Mouse (Mus musculus) skeletal muscle tissue, adult 2 months (tissue): ENCODE data around the gene Crygb.
"Not testable (repeated sequence)": the region's sequence is repeated elsewhere in the genome, so short reads cannot be mapped to it uniquely, and the experiment has no call there.

ENCODE experiments used
- DNase-seq: peaks from one replicate; pipeline ENCODE4 v3.0.0-alpha.2; 2012; ENCODE audit warnings: low read depth, low spot score

Crygb gene

DNA sequence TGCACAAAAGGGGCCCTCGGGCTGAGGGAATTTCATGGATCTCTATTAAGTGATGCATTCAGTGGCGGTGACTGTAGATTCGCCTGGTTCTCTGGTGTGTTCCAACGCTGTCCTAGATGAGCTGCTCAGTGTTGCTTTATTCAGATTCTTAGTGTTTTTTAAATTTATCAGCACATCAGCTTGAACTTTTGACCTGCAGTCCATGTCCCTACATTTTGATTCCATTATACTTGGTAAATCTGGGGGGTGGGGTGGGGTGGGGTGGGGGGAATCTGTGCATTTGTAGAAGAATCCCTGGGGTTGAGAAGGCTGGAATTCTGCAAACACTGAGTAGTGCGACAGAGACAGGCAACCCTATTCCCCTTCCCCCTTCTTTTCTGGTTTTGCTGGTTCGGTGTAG lies 8.5 kb downstream of the Crygb start, which contains the start of gene Crygc:
TSS of gene Crygc (minus strand) at position 101 of the 400 bp plus-strand sequence.
- DNase-seq = no peak

DNA sequence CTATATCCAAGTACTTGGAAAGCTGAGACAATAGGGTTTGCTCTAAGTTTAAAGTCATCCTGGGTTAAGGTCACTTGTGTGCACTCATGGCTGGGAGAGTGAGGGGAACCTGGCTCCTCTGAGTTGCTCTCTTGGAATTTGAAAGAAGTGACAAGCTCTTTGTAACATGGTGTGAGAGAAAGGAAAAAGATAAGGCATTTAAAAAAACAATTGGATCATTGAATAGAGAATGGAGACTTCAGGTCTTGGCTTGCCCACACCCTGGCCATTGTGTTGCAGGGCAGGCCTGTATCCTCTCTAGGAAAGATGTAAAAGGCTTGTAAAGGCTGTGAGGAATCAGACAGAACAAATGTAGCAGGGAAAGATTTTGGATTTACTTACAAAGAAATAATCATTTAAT lies 14.2 kb downstream of the Crygb start:
- DNase-seq = no peak

DNA sequence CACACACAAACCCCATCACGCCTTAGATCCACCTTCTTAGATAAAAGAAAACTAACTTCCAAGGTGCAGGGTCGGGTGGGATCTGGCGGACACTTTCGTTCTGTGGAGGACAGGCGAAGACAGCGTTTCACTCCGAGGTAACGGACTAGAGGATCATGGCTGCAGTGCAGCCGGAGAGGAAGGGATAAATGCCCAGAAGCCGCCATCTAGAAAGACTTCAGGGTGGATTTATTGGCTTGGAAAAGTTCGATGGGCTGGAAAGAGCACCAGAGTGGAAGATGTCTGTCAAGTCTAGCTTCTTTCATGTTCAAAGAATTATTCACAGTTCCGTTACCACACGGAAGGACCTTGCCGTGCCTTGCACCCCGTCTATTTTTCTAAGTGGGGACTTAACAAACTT lies 17.9 kb downstream of the Crygb start:
- DNase-seq = no peak

DNA sequence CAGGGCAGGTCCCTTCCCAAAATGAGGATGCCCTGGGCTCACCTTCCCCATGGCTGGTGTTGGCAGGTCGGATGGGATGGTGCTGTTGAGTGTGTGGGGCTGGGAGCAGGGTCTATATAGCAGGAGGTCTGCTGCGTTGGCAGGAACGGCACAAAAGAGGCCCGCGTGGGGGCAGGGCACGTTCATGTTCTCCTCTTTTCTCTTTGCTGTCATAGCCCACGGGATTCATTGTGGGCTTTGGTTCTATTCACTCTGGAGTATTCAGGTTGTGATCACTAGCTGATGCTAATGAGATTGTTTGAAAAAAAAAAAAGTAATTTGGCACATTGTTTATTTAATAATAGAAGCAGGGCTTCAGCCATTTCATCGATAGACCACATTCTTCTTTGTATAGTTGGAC lies 18.7 kb downstream of the Crygb start, which contains the start of gene Crygd:
TSS of gene Crygd (minus strand) at position 101 of the 400 bp plus-strand sequence.
- DNase-seq = no peak

DNA sequence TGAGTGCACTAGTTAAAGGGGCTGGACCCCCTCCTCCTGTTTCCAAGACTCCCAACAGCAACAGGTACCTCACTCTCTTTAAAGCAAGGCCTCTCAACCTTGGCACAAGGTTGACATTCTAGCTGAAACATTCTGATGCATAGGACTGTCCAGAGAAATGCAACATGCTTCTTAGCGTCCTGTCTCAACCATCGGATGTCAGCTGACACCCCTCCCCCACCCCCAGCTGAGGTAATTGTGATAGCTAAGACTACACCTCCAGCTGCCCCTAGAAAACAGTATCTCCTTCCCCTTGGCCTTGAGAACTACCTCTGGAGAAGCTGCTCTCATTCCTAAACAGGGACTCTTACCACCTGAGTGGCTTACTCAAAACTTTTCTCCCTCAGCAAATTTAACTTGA lies 29.9 kb downstream of the Crygb start:
- no peak for DNase-seq

DNA sequence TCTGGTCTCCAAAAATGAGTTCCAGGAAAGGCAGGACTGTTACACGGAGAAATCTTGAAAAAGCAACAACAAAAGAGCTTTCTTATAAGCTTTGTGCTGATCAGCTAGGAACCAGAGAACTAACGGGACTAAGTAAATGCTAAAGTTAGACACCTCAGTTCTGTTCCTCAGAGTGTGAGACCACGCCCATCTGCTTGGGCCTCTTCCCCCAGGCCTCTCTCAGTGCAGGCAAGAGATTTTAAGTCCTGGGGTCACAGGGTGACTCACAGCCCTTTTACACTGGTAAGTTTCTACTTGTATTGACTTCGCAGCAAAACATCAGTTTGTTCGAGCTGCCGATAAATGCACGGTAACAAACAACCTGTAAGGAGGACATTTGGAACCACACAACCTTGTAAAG lies 30.4 kb downstream of the Crygb start:
- DNase-seq = no peak

DNA sequence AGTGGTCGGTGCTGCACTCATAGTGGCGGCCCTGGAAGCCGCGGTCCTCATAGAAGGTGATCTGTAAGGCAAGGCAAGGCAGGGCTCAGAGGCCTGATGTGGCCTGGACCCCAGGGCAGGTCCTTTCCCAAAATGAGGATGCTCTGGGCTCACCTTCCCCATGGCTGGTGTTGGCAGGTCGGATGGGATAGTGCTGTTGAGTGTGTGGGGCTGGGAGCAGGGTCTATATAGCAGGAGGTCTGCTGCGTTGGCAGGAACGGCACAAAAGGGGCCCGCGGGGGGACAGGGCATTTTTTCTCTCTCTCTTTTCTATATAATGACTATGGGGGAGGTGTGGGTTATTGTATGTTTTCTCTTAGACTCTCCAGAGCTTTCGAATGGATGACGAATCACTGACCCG lies 31.1 kb downstream of the Crygb start, which contains the start of gene Cryge:
TSS of gene Cryge (minus strand) at position 198 of the 400 bp plus-strand sequence.
- not testable (repeated sequence) for DNase-seq

DNA sequence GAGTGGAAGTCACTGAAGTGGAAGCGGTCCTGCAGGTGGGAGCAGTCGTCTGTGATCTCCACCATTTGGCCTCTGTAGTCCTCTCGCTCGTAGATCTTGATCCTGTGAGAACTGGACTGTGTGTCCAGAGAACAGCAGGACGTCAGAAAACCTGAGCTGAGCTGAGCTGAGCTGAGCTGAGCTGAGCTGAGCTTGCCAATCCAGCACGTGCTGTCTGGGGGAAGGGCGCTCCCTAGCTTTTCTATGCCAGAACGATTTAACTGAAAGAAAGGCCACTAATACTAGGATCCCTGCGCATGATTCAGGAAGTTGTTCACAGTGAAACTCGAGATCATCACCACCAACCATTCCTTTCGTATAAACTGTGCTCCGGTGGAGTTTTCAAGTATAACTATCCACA lies 33.3 kb downstream of the Crygb start:
- DNase-seq = no peak

DNA sequence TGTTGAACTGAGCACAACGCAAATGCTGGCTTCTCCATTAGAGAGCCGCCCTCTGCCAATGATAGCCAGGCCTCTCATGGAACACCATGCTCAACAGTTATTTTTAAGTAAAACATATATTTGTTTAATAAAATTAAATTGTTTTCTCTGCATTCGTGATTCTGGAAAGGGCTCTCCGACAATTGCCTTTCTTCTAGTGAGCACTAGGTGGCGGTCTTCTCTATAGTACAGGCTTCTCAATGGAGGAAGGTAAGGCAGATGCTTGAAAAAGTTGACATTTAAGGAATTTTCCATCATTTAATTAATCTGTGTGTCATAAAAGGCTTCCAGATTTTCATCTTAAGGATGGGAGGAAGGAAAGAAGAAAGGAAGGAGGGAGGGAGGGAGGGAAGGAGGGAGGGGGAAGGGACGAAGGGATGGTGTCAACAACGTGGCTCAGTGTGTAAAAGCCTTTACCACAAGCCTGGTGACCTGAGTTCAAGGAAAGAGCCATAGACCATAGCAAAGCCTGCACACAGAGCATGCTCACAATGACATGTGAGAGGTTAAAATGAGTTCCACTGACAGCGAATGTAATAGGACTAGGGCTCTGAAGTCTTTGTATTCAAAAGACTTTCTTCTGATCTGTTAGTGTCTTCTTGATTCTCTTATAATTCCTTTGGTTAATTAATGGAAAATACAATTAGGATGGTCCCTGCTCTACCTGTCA lies 35.5 kb downstream of the Crygb start:
- DNase-seq = no peak

DNA sequence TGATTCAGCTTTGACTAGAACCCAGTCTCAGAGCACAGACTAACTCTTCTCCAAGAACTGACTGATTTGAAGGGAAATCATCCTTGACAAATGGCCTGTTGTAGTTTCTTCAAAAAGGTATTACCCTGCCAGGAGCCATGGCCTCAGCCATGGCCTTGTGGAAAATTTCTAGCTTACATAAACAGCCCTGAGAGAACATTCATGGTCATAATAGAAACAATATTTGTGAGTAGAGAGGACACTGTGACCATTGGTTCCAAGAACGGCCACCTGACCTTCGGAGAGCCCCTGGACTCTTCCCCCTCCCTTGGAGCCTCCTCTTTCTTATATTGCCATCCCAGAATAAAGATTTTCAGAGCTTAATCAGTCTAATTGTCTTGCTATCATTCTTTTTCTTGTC lies 38.7 kb downstream of the Crygb start:
- DNase-seq = no peak

DNA sequence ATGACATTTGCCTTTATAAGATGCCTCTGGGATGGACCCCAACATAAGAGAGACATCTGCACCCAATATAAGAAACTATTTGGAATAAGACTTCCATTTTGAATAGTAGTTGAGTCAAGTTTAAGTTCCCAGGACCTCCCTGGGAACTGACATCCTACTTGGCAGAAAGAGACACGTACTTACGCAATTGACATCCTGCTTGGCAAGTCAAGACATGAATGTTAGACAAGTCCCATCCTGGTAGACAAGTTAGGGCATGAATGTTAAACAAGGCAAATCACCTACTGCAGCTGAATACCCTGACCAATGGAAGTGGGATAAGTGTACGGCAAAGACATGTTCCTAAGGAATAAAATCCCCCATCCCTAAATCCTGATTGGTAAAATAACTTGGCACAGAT lies 40.3 kb downstream of the Crygb start:
- DNase-seq = no peak

DNA sequence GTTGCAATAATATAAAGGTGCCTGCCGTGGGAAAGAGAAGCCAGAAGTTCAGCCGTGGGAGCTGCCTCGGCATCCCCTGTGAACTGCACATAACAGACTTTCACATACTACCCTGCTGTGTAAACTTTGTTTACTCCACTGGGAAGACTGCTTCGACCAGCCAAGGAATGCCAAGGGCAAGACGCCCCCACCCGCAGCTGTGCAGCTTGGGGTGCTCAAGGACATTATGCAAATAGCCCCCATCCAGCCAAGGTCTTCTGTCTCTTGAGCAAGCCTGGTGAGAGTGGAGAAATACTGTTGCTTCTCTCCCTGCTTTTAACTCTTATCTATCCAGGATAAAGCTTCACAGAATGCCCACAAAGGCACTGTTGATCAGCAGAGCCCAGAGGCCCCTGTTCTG lies 41.3 kb downstream of the Crygb start:
- no peak for DNase-seq

DNA sequence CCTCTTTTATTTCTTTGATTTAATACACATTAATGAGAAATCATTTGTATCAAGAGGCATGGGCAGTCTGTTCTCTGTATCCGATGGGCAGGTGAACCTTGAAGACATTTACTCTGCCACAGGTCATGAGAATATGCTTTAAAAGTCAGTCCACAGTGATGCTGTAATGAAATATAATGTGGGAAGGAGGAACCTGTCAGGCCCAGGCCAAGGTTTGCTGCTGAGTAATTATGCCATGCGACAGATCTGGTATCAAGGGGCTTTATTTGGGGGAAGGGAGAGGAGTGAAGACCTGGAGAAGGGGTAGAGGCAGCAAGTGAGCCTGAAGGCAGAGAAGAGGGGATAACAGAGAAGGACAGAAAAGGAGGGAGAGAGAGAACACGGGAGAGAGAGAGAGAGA lies 42.4 kb downstream of the Crygb start:
- DNase-seq = no peak

DNA sequence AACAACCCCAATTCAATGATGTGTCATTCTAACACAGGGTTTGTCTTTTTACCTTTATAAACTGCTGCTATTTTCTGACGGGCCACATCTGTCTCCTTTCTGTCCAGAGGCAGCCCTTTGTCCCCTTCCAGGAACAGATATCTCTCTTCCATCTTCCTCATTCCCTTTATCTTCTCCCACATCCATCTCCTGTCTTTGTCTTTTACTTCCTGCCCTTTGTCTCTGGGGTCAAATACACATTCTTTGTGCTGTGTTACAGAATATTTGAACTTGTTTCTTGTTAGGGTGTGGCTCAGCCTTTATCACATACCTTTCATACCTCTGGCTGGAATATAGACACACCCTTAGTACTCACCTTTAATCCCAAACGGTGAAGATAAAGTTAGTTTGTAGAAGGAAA lies 44.5 kb downstream of the Crygb start:
- DNase-seq = no peak

DNA sequence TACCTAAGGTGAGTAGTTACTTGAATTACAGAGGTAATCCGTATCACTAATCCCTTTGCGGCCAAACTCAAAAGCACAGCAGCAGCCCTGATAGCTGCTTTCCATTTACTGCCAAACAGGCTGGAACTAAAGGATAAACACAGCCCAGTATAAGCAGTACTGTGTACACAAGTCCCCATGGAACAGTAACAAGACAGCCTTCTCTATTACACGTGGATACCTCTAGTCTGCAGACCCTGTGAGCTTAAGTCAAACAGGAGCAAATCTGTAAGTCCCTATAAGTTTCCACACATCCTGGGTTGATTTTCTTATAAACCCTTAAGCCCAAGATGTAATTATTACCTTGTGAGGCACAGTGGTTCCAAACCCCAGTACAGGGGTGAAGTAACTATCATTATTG lies 46.6 kb downstream of the Crygb start:
- DNase-seq = no peak

DNA sequence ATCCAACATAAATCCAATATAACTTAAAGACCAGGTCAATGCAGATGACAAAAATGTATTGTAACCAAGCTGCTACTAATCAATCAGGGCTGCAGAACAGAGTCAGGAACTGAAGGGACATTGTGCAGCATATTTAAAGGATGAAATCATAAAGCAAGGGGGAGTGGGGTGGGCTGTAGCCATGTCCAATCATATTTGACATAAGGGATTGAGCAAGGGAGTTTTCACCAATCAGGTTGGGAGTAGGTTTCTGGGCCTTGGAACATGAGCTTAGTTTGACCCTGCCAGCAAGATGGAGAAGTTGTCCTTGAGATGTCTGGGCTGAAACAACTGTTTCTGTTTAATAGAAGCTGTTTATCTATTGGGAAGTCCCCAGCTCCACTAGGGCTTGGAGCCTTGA lies 49.4 kb downstream of the Crygb start, which contains the start of gene Akr1cl:
TSS of gene Akr1cl (minus strand) at position 119 of the 400 bp plus-strand sequence.
- DNase-seq = no peak
